Mouse (Mus musculus) midbrain, embryonic 11.5 days (tissue): ENCODE data around the gene Tmem50a. TPM values are rescaled to one million over a fixed set of nuclear protein-coding genes. Genes with fewer than 3 reads are reported as not detected.
"Not testable (repeated sequence)": the region's sequence is repeated elsewhere in the genome, so short reads cannot be mapped to it uniquely, and the experiment has no call there.

Experiments used
- ATAC-seq: fragments of 200-750 bp; cut with Nextera tagmentation; 2 replicates; pipeline ENCODE4 v1.8.0; 2017; ENCODE audit warnings: moderate TSS enrichment, moderate library complexity; ENCODE audit not compliant: low FRiP score
- DNase-seq: peaks from one replicate; pipeline ENCODE4 v3.0.0; 2015; ENCODE audit warnings: low spot score; ENCODE audit errors: missing footprints
- H3K27ac ChIP-seq: fragments of 300-500 bp; sonication (generic); 2 replicates; pipeline ENCODE4 v1.5.1; 2014; ENCODE audit warnings: low read depth, low read length
- H3K27me3 ChIP-seq: fragments of 300-500 bp; sonication (generic); 2 replicates; pipeline ENCODE4 v1.6.1; 2014; ENCODE audit warnings: mild to moderate bottlenecking, low read length, moderate library complexity, mixed read lengths; ENCODE audit not compliant: control insufficient read depth, insufficient read depth
- H3K36me3 ChIP-seq: fragments of 300-500 bp; sonication (generic); 2 replicates; pipeline ENCODE4 v1.6.1; 2014; ENCODE audit warnings: mild to moderate bottlenecking, low read length, moderate library complexity, mixed read lengths; ENCODE audit not compliant: control insufficient read depth, insufficient read depth
- H3K4me1 ChIP-seq: fragments of 300-500 bp; sonication (generic); 2 replicates; pipeline ENCODE4 v1.6.1; 2014; ENCODE audit warnings: low read length; ENCODE audit not compliant: control insufficient read depth, insufficient read depth
- H3K4me2 ChIP-seq: fragments of 300-500 bp; sonication (generic); 2 replicates; pipeline ENCODE4 v1.6.1; 2014; ENCODE audit warnings: mild to moderate bottlenecking, moderate library complexity
- H3K4me3 ChIP-seq: fragments of 300-500 bp; sonication (generic); 2 replicates; pipeline ENCODE4 v1.5.1; 2014; ENCODE audit warnings: low read depth, low read length
- H3K9ac ChIP-seq: fragments of 300-500 bp; sonication (generic); 2 replicates; pipeline ENCODE4 v1.6.1; 2014; ENCODE audit warnings: low read length
- H3K9me3 ChIP-seq: fragments of 300-500 bp; sonication (generic); 2 replicates; pipeline ENCODE4 v1.6.1; 2016; ENCODE audit warnings: low read length; ENCODE audit not compliant: control insufficient read depth
- WGBS: fragments of 180-500 bp; shearing (Covaris S2); extraction: QIAGEN DNeasy Blood & Tissue Kit; methylation state at CpG from one replicate; pipeline ENCODE4 v1.1.7; 2014; 5-methylcytosine and 5-hydroxymethylcytosine counted together
- polyA plus RNA-seq: library from polyadenylated mRNA; unstranded; fragments of >200 nt; fragmentation: Nextera tagmentation; extraction: Ambion mirVana; gene quantifications from 2 replicates; pipeline ENCODE4 v1.2.1, GENCODE M21; 2014

Tmem50a gene
- polyA plus RNA-seq, 1 experiment from 2014 or later = 156 TPM

DNA sequence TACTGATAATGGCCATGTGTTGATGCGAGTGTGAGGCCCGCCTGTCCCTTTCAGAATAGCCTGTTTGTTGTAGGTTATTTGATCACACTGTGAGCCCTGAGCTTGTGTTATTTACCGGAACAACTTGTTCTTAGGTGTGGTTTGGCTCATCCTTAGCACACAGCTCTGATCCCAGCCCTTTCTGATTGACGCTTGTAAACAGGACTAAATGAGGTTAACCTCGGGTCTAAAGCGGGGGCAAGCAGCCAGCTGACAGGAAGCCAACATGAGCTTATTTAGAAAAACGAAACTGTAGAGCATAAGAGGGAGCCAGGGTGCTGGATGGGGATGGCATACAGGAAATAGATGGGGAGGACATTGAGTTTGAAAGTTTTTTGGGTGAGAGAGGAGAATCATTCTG, 3.6 kb upstream of the Tmem50a start:
- no peaks in the 10 kb centered on the region for H3K27me3 ChIP-seq

DNA sequence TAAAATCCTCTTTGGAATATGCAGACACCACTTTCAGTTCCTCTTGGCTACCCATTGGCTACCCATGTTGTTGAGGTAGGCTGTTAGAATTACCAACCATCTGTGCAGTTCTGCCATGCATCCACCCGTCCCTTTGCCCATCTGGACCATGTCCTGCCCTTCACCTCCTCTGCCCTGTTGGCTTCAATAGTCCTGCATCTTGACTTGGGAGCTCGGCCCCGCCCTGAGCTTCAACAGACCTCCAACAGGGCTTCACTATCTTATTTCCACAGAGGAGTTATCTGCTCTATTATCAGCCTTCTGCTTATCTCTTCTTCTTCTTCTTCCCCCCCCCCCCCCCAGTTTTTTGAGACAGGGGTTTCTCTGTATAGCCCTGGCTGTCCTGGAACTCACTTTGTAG, 2.4 kb upstream of the Tmem50a start:
- DNase-seq = no peak
- no peak overlapping the region for H3K4me3 ChIP-seq
- peaks cover 12% of the 10 kb centered on the region; the same call in 1 of the 2 replicates for H3K4me1 ChIP-seq
- no peak overlapping the region for H3K27ac ChIP-seq
- H3K9me3 ChIP-seq = no peaks in the 10 kb centered on the region
- no peak overlapping the region for H3K4me2 ChIP-seq
- no peaks in the 10 kb centered on the region for H3K27me3 ChIP-seq
- 74% methylated on average over 3 of the region's 3 CpGs for WGBS
- no peak for ATAC-seq
- H3K36me3 ChIP-seq = no peaks in the 10 kb centered on the region
- no peak overlapping the region for H3K9ac ChIP-seq

More for the DNA sequence above, 3.6 kb upstream of the Tmem50a start:
- Histone ChIP-seq H3K27ac (no peak overlapping the region), H3K4me1 (peaks cover 8% of the 10 kb centered on the region; the same call in 1 of the 2 replicates), H3K9me3 (no peaks in the 10 kb centered on the region), H3K36me3 (no peaks in the 10 kb centered on the region), H3K4me3 (no peak overlapping the region), H3K4me2 (no peak overlapping the region), H3K9ac (no peak overlapping the region)
- ATAC-seq (no peak), DNase-seq (no peak)
- WGBS = 79% methylated on average over 7 of the region's 7 CpGs

- peaks cover 12% of the 10 kb centered on the region; the same call in 1 of the 2 replicates for H3K4me1 ChIP-seq
- H3K9me3 ChIP-seq = no peaks in the 10 kb centered on the region
- 63% methylated on average over 14 of the region's 14 CpGs for WGBS
- H3K27ac ChIP-seq = no peak overlapping the region
- peak overlapping the region; percentile 88 for H3K9ac ChIP-seq
- DNase-seq = no peak
- ATAC-seq = peak; percentile 55
- H3K4me3 ChIP-seq = peak overlapping the region; percentile 87; the same call in 1 of the 2 replicates
- peaks cover 4% of the 10 kb centered on the region; the same call in 1 of the 2 replicates for H3K36me3 ChIP-seq
- H3K4me2 ChIP-seq = peak overlapping the region; percentile 69
- no peaks in the 10 kb centered on the region for H3K27me3 ChIP-seq
Measured at GRCm38 (mm10) chr4:134915223-134916050, 613 bp upstream of the Tmem50a start.

DNA sequence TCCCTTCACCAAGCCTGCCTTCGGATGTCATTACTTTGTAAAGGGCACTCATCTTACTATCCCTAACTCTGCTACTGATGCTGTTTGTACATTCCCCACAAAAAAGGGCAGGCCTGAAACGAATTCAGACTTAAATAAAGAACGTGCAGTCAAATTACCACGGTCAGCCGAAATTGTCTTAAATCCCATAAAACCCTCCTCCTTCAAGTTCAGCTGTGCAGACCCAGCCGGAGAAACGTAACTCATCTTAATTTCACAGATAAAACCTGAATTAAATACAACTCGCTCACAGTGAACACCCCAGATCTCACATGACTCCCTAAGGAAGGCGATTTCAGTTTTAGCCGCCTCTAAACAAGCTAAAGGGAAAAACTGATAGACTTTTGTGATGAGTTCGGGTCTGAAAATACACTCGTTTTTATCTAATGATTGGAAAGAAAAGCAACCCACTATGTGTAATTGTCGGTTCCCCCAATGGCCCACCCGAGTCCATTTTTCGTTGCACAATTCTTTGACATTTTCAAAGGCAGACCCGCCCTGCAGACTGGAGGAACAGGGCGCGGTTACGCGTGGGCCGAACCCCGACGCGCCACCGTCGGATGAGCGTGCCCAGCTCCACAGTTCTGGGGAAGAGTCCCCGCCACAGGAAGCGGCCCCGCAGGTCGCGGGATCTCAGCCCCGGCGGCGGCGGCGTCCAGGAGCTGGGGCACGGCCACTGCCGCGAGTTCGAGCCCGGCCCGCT, 531 bp downstream of the Tmem50a start:
- Histone ChIP-seq H3K4me3 (peak overlapping the region; percentile 87), H3K4me2 (peak overlapping the region; percentile 69), H3K4me1 (peaks cover 12% of the 10 kb centered on the region; the same call in 1 of the 2 replicates), H3K9me3 (no peaks in the 10 kb centered on the region), H3K9ac (peak overlapping the region; percentile 88), H3K27me3 (no peaks in the 10 kb centered on the region), H3K27ac (peak overlapping the region; percentile 71), H3K36me3 (peaks cover 7% of the 10 kb centered on the region; the same call in 1 of the 2 replicates)
- DNase-seq = peak; percentile 82
- ATAC-seq = peak; percentile 77
- 1% methylated on average over 43 of the region's 43 CpGs for WGBS

- ATAC-seq = no peak
- Histone ChIP-seq H3K4me2 (peak overlapping the region; percentile 69; the same call in 1 of the 2 replicates), H3K4me3 (no peak overlapping the region), H3K27me3 (no peaks in the 10 kb centered on the region), H3K9me3 (no peaks in the 10 kb centered on the region), H3K4me1 (peaks cover 12% of the 10 kb centered on the region; the same call in 1 of the 2 replicates), H3K9ac (no peak overlapping the region), H3K36me3 (peaks cover 11% of the 10 kb centered on the region; the same call in 1 of the 2 replicates), H3K27ac (no peak overlapping the region)
- 31% methylated on average over 3 of the region's 3 CpGs for WGBS
- DNase-seq = peak; percentile 90
Measured at GRCm38 (mm10) chr4:134913413-134913812, 1.4 kb downstream of the Tmem50a start.

DNA sequence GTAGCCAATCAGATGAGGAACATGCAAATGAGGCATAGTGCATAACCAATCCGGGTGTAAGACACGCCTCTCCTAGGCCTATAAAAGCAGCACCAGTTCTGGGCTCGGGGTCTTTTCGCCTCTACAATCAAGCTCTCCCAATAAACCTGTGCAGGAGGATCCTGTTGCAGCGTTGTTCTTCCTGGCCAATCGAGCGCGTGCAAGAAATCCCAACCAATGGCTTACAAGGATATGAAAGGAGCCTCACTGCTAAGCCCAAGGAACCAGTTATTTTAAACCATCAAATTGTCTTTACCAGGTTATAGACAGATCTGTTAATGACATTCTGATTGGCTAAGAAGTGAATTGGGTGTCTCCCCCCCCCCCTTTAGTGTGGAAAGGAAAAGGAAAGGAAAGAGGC, 3.4 kb downstream of the Tmem50a start:
- DNase-seq, H3K4me2 ChIP-seq, H3K27me3 ChIP-seq, H3K9ac ChIP-seq, ATAC-seq, H3K9me3 ChIP-seq, H3K4me3 ChIP-seq, H3K27ac ChIP-seq: not testable (repeated sequence)
- H3K36me3 ChIP-seq = peaks cover 11% of the 10 kb centered on the region; the same call in 1 of the 2 replicates
- H3K4me1 ChIP-seq = peaks cover 12% of the 10 kb centered on the region; the same call in 1 of the 2 replicates
- WGBS = over 99% methylated on average over 6 of the region's 8 CpGs

GRCm38 (mm10) chr4:134903046-134903445, 11.8 kb downstream of the Tmem50a start:
- Histone ChIP-seq H3K27ac (no peak overlapping the region), H3K9me3 (no peaks in the 10 kb centered on the region), H3K27me3 (no peaks in the 10 kb centered on the region), H3K4me1 (no peaks in the 10 kb centered on the region), H3K4me3 (no peak overlapping the region), H3K4me2 (no peak overlapping the region), H3K36me3 (peaks cover 17% of the 10 kb centered on the region; the same call in 1 of the 2 replicates), H3K9ac (no peak overlapping the region)
- no peak for ATAC-seq
- WGBS = 77% methylated on average over 7 of the region's 7 CpGs
- DNase-seq = no peak

GRCm38 (mm10) chr4:134901126-134901525, 13.7 kb downstream of the Tmem50a start:
- 94% methylated on average over 8 of the region's 8 CpGs for WGBS
- no peak for ATAC-seq
- Histone ChIP-seq H3K4me2 (no peak overlapping the region), H3K4me3 (no peak overlapping the region), H3K9me3 (no peaks in the 10 kb centered on the region), H3K27me3 (no peaks in the 10 kb centered on the region), H3K27ac (no peak overlapping the region), H3K36me3 (peaks cover 21% of the 10 kb centered on the region; the same call in 1 of the 2 replicates), H3K4me1 (no peaks in the 10 kb centered on the region), H3K9ac (no peak overlapping the region)
- no peak for DNase-seq
